Mouse (Mus musculus): ENCODE measurements at regions not wholly inside any gene's neighbourhood (a gene's known extent, or its start where the extent isn't known, plus 50 kb on each side); places are given as distances from the start of the nearest gene placed in this dataset.

DNA sequence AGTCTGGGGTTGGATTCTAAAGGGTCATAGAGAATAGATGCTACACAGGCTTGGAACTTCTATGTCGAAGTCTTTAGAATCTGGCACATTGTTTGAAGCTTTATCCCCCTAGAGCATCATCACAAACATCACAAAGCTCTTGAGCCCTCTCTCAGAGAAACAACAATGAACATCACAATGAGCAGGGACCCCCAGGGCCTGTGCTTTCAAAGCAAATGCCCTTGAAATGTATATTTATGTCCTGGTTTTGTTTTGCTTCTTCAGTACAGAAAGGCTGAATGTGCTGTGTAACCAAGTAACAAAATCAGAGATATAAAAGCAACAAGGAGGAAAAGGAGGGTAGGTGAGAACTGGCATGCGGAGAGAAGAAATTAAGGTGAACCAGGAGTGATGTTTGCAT, 330.6 kb upstream of the Tenm4 start:
- no peaks in the 10 kb centered on the region for H3K4me1 ChIP-seq (ENCODE audit: control insufficient read depth, insufficient read depth, low read length)
- H3K9ac ChIP-seq (replicated peaks; ENCODE audit: low read length) = no peak overlapping the region
- H3K36me3 ChIP-seq (replicated peaks; ENCODE audit: control insufficient read depth, insufficient read depth, low read depth, low read length) = no peaks in the 10 kb centered on the region
- H3K27me3 ChIP-seq (ENCODE audit: control insufficient read depth, insufficient read depth, low read length) = no peaks in the 10 kb centered on the region; the same call in 1 of the 2 replicates
- DNase-seq (ENCODE audit: low spot score) (no peak), ATAC-seq (replicated peaks; ENCODE audit: insufficient number of reproducible peaks, low FRiP score, low TSS enrichment, low read depth) (no peak)
- no peak overlapping the region for H3K4me3 ChIP-seq (ENCODE audit: low read depth, low read length)
- H3K9me3 ChIP-seq (replicated peaks; ENCODE audit: control insufficient read depth, low read length) = no peaks in the 10 kb centered on the region
- no peak overlapping the region for H3K4me2 ChIP-seq (ENCODE audit: low read depth, low read length)
- 60% methylated on average over 2 of the region's 2 CpGs for WGBS
- H3K27ac ChIP-seq (replicated peaks; ENCODE audit: low read depth, low read length) = no peak overlapping the region

DNA sequence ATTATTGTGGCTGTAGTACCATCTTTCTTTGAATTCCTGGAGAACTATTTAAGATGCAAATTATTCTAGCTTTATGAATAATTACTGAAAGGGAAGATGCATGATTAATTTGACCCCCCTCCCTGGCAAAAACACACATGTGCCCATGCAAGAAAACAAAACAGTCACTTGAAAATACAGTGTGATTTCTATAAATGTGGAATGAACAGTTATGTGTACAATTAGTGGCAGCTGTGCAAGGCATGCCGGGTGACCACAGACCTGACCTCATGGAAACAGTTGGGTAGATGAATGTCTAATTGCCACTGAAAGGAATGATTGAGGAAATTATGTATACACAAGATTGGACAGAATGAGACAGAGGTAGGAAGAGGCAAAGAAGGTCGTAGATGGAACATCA, 321.2 kb upstream of the Tenm4 start:
- no peak overlapping the region for H3K27ac ChIP-seq (replicated peaks; ENCODE audit: low read depth, low read length)
- no peak overlapping the region for H3K9ac ChIP-seq (replicated peaks; ENCODE audit: low read length)
- no peaks in the 10 kb centered on the region for H3K27me3 ChIP-seq (ENCODE audit: control insufficient read depth, insufficient read depth, low read length)
- no peaks in the 10 kb centered on the region for H3K4me1 ChIP-seq (ENCODE audit: control insufficient read depth, insufficient read depth, low read length)
- H3K9me3 ChIP-seq (replicated peaks; ENCODE audit: control insufficient read depth, low read length) = no peaks in the 10 kb centered on the region
- DNase-seq (ENCODE audit: low spot score) = no peak
- WGBS = 65% methylated on average over 2 of the region's 2 CpGs
- H3K4me2 ChIP-seq (ENCODE audit: low read depth, low read length) = no peak overlapping the region
- no peak overlapping the region for H3K4me3 ChIP-seq (ENCODE audit: low read depth, low read length)
- ATAC-seq (replicated peaks; ENCODE audit: insufficient number of reproducible peaks, low FRiP score, low TSS enrichment, low read depth) = no peak
- H3K36me3 ChIP-seq (replicated peaks; ENCODE audit: control insufficient read depth, insufficient read depth, low read depth, low read length) = no peaks in the 10 kb centered on the region

DNA sequence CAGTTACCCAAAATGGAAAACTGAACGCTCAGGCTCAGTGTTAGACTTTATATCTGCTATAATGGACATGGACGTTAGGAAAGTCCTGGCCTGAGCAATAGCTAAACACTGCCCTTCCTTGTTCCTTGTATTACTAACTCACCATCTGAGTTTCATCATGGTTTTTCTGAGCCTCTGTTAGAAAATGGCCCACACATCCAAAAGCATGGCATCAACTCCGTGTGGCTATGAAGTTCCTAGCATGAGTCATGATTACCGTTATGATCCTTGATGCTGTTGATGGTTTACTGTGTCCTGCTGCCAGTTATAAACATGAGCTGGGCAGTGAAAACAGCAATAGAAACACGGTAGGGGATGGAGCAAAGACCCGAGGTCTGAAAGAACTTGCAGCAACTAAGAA, 318.4 kb upstream of the Tenm4 start:
- ATAC-seq (replicated peaks; ENCODE audit: insufficient number of reproducible peaks, low FRiP score, low TSS enrichment, low read depth) (no peak), DNase-seq (ENCODE audit: low spot score) (no peak)

DNA sequence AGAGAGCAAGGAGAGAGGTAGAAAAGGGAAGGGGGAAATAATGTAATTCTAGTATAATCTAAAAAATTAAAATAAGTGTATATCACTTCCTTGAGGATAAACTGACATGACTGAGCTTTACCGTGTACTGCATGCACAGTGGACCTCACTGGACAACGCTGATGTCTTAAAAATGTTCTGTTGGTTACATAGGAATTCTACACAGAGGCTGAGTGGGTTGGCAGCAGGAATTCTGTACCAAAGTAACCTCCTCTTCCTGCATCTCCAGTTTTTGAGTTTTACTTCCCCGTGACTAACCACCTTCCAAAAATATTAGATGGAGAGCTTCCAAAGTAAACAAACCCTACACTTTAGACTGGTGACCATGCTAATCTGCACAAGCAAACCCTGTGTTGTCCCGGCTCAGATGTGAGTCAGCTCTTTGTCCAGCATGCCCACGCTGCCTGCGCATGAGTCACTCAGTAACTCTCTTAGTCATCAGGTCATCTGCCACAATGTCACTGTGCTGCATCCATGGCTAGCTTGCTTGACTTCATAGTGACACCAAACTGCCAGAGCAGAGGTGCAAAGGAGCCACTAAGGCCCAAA, 317.7 kb upstream of the Tenm4 start:
- Histone ChIP-seq H3K4me2 (ENCODE audit: low read depth, low read length) (no peak overlapping the region), H3K4me3 (ENCODE audit: low read depth, low read length) (no peak overlapping the region), H3K4me1 (ENCODE audit: control insufficient read depth, insufficient read depth, low read length) (no peaks in the 10 kb centered on the region), H3K36me3 (replicated peaks; ENCODE audit: control insufficient read depth, insufficient read depth, low read depth, low read length) (no peaks in the 10 kb centered on the region), H3K9ac (replicated peaks; ENCODE audit: low read length) (no peak overlapping the region), H3K27ac (replicated peaks; ENCODE audit: low read depth, low read length) (no peak overlapping the region), H3K27me3 (ENCODE audit: control insufficient read depth, insufficient read depth, low read length) (no peaks in the 10 kb centered on the region), H3K9me3 (replicated peaks; ENCODE audit: control insufficient read depth, low read length) (no peaks in the 10 kb centered on the region)
- ATAC-seq (replicated peaks; ENCODE audit: insufficient number of reproducible peaks, low FRiP score, low TSS enrichment, low read depth) = no peak
- DNase-seq (ENCODE audit: low spot score) = no peak
- WGBS = 75% methylated on average over 6 of the region's 6 CpGs

More for the DNA sequence above, 318.4 kb upstream of the Tenm4 start:
- Histone ChIP-seq H3K27me3 (ENCODE audit: control insufficient read depth, insufficient read depth, low read length) (no peaks in the 10 kb centered on the region), H3K9ac (replicated peaks; ENCODE audit: low read length) (no peak overlapping the region), H3K9me3 (replicated peaks; ENCODE audit: control insufficient read depth, low read length) (no peaks in the 10 kb centered on the region), H3K36me3 (replicated peaks; ENCODE audit: control insufficient read depth, insufficient read depth, low read depth, low read length) (no peaks in the 10 kb centered on the region), H3K4me2 (ENCODE audit: low read depth, low read length) (no peak overlapping the region), H3K4me1 (ENCODE audit: control insufficient read depth, insufficient read depth, low read length) (no peaks in the 10 kb centered on the region), H3K4me3 (ENCODE audit: low read depth, low read length) (no peak overlapping the region), H3K27ac (replicated peaks; ENCODE audit: low read depth, low read length) (no peak overlapping the region)
- WGBS = 85% methylated on average over 6 of the region's 6 CpGs

- no peak overlapping the region for H3K27ac ChIP-seq (replicated peaks; ENCODE audit: low read depth, low read length)
- DNase-seq (ENCODE audit: low spot score) (peak; percentile 13), ATAC-seq (replicated peaks; ENCODE audit: insufficient number of reproducible peaks, low FRiP score, low TSS enrichment, low read depth) (no peak)
Observed at GRCm38 (mm10) chr7:95858247-95858646, 312.8 kb upstream of the Tenm4 start.

DNA sequence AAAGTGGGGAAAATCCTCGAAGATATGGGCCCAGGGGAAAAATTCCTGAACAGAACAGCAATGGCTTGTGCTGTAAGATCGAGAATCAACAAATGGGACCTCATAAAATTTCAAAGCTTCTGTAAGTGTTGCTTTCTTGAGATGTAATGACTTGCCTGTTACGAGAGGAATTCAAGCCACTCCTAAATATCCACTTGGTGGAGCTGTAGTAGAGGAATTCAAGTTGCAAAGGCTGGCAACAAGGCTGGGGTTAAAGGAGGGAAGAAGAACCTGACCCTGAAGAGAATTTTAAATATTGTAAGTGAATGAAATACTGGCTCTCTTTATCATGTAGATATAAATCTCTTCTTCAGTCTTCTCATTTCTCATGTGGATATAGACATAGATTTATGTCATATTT, 306.8 kb upstream of the Tenm4 start:
- Histone ChIP-seq H3K27me3 (ENCODE audit: control insufficient read depth, insufficient read depth, low read length) (no peaks in the 10 kb centered on the region), H3K4me2 (ENCODE audit: low read depth, low read length) (no peak overlapping the region), H3K9me3 (replicated peaks; ENCODE audit: control insufficient read depth, low read length) (no peaks in the 10 kb centered on the region), H3K36me3 (replicated peaks; ENCODE audit: control insufficient read depth, insufficient read depth, low read depth, low read length) (no peaks in the 10 kb centered on the region), H3K4me1 (ENCODE audit: control insufficient read depth, insufficient read depth, low read length) (no peaks in the 10 kb centered on the region), H3K9ac (replicated peaks; ENCODE audit: low read length) (no peak overlapping the region), H3K27ac (replicated peaks; ENCODE audit: low read depth, low read length) (no peak overlapping the region), H3K4me3 (ENCODE audit: low read depth, low read length) (no peak overlapping the region)
- DNase-seq (ENCODE audit: low spot score) (no peak), ATAC-seq (replicated peaks; ENCODE audit: insufficient number of reproducible peaks, low FRiP score, low TSS enrichment, low read depth) (no peak)
- 46% methylated on average over 3 of the region's 3 CpGs for WGBS

More at GRCm38 (mm10) chr7:95858247-95858646, 312.8 kb upstream of the Tenm4 start:
- Histone ChIP-seq H3K9me3 (replicated peaks; ENCODE audit: control insufficient read depth, low read length) (no peaks in the 10 kb centered on the region), H3K4me1 (ENCODE audit: control insufficient read depth, insufficient read depth, low read length) (no peaks in the 10 kb centered on the region), H3K9ac (replicated peaks; ENCODE audit: low read length) (no peak overlapping the region), H3K36me3 (replicated peaks; ENCODE audit: control insufficient read depth, insufficient read depth, low read depth, low read length) (no peaks in the 10 kb centered on the region), H3K4me2 (ENCODE audit: low read depth, low read length) (no peak overlapping the region), H3K4me3 (ENCODE audit: low read depth, low read length) (no peak overlapping the region), H3K27me3 (ENCODE audit: control insufficient read depth, insufficient read depth, low read length) (no peaks in the 10 kb centered on the region)

DNA sequence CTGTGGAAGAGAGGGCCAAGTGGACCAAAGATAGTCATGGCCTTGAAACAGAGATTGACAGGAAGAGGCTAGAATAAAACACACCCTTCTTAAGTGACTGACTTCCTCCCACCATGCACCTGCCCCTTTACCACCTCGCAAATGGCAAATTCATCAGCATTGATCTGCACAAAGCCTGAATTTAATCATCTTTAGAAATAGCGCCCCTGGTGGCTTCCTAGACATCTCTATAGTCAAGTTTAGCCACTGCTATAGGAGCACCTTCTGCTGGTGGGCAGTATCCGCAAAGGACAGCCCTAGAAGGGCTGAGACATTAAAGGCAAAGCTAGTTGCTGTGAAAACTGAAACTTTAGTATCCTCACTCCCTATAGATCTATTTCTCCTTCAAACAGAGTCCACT, 305.8 kb upstream of the Tenm4 start:
- whole genome bisulfite sequencing = 52% methylated on average over 3 of the region's 3 CpGs

GRCm38 (mm10) chr7:95868753-95869152, 302.3 kb upstream of the Tenm4 start:
- WGBS = 84% methylated on average over 6 of the region's 6 CpGs
- H3K27ac ChIP-seq (replicated peaks; ENCODE audit: low read depth, low read length) = no peak overlapping the region
- H3K4me2 ChIP-seq (ENCODE audit: low read depth, low read length) = no peak overlapping the region
- no peaks in the 10 kb centered on the region for H3K9me3 ChIP-seq (replicated peaks; ENCODE audit: control insufficient read depth, low read length)
- no peak; the same call in 1 of the 2 replicates for ATAC-seq (replicated peaks; ENCODE audit: insufficient number of reproducible peaks, low FRiP score, low TSS enrichment, low read depth)
- H3K36me3 ChIP-seq (replicated peaks; ENCODE audit: control insufficient read depth, insufficient read depth, low read depth, low read length) = no peaks in the 10 kb centered on the region
- no peaks in the 10 kb centered on the region for H3K27me3 ChIP-seq (ENCODE audit: control insufficient read depth, insufficient read depth, low read length)
- no peak for DNase-seq (ENCODE audit: low spot score)
- no peaks in the 10 kb centered on the region for H3K4me1 ChIP-seq (ENCODE audit: control insufficient read depth, insufficient read depth, low read length)
- no peak overlapping the region for H3K4me3 ChIP-seq (ENCODE audit: low read depth, low read length)
- no peak overlapping the region for H3K9ac ChIP-seq (replicated peaks; ENCODE audit: low read length)

More for the DNA sequence above, 305.8 kb upstream of the Tenm4 start:
- Histone ChIP-seq H3K27me3 (ENCODE audit: control insufficient read depth, insufficient read depth, low read length) (no peaks in the 10 kb centered on the region), H3K9ac (replicated peaks; ENCODE audit: low read length) (no peak overlapping the region), H3K36me3 (replicated peaks; ENCODE audit: control insufficient read depth, insufficient read depth, low read depth, low read length) (no peaks in the 10 kb centered on the region), H3K9me3 (replicated peaks; ENCODE audit: control insufficient read depth, low read length) (no peaks in the 10 kb centered on the region), H3K4me2 (ENCODE audit: low read depth, low read length) (no peak overlapping the region), H3K4me1 (ENCODE audit: control insufficient read depth, insufficient read depth, low read length) (no peaks in the 10 kb centered on the region), H3K27ac (replicated peaks; ENCODE audit: low read depth, low read length) (no peak overlapping the region), H3K4me3 (ENCODE audit: low read depth, low read length) (no peak overlapping the region)
- DNase-seq (ENCODE audit: low spot score) (peak; percentile 22), ATAC-seq (replicated peaks; ENCODE audit: insufficient number of reproducible peaks, low FRiP score, low TSS enrichment, low read depth) (no peak)
